Mouse (Mus musculus) olfactory bulb, adult 2 months (tissue): ENCODE measurements at regions not wholly inside any gene's neighbourhood (a gene's known extent, or its start where the extent isn't known, plus 50 kb on each side); places are given as distances from the start of the nearest gene placed in this dataset.

Experiments used
- H3K27ac ChIP-seq: fragments of 200-500 bp; 2 replicates; pipeline ENCODE4 v1.5.1; 2012; ENCODE audit warnings: low read depth, low read length; ENCODE audit not compliant: insufficient read depth
- H3K4me1 ChIP-seq: fragments of 200-500 bp; 2 replicates; pipeline ENCODE4 v1.6.1; 2012; ENCODE audit warnings: low read length; ENCODE audit not compliant: control insufficient read depth, insufficient read depth
- H3K4me3 ChIP-seq: fragments of 200-500 bp; 2 replicates; pipeline ENCODE4 v1.5.1; 2012; ENCODE audit warnings: mild to moderate bottlenecking, low read depth, low read length, moderate library complexity; ENCODE audit not compliant: insufficient read depth
- CTCF ChIP-seq: fragments of 200-500 bp; IDR thresholded peaks from 2 replicates; pipeline ENCODE4 v1.5.1; 2012; ENCODE audit warnings: low read depth, mild to moderate bottlenecking, low read length, moderate library complexity; ENCODE audit not compliant: insufficient read depth
- POLR2A ChIP-seq: fragments of 200-500 bp; IDR thresholded peaks from 2 replicates; pipeline ENCODE4 v1.6.1; 2012; ENCODE audit warnings: mild to moderate bottlenecking, low read depth, low read length, moderate library complexity; ENCODE audit not compliant: insufficient read depth
- WGBS: fragments of 180-500 bp; shearing (Covaris S2); methylation state at CpG from one replicate; pipeline ENCODE4 v1.1.7; 2018; 5-methylcytosine and 5-hydroxymethylcytosine counted together

DNA sequence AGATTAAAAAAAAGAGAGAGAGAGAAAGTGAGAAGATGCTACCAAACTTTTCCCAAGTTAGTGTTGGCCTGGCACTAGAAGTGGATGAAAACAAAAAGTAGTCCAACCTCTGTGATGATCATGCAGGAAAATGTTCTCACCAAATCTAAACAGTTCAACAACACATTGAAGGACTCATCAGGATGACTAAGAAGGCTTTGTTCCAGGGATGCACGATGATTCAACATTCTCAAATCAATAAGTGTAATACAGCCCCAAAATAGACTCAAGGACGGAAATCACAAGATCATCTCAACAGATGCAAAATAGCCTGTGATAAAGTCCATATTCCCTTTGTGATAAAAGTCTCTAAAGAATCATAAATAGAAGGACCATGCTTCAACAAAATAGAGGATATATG lies 106.3 kb downstream of the Cysltr2 start:
- Histone ChIP-seq H3K4me3 (no peak overlapping the region), H3K27ac (no peak overlapping the region), H3K4me1 (no peaks in the 10 kb centered on the region)
- WGBS: 62% methylated on average over 2 of the region's 2 CpGs
- TF ChIP-seq CTCF (no peak), POLR2A (no peak)

DNA sequence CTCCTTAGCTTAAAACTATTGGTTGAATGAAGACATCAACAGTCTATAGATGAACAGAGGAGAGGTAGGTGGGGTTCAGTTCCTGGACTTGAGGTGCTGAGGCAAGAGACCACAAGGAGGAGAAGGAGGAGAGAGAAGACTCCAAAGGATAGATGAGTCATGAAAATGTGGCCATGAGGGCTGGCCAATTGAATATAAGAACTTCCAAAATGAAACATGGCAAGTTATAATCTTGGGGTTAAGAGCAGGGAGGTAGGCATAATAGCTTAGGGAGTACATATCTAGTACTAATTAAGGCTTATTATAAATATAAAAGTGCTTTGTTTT lies 109.9 kb downstream of the Cysltr2 start:
- TF ChIP-seq CTCF: no peak
- TF ChIP-seq POLR2A: no peak
- Histone ChIP-seq H3K27ac (no peak overlapping the region), H3K4me1 (no peaks in the 10 kb centered on the region), H3K4me3 (no peak overlapping the region)

GRCm38 (mm10) chr14:72938382-72939066 lies 110.4 kb downstream of the Cysltr2 start:
- H3K27ac ChIP-seq: no peak overlapping the region
- H3K4me1 ChIP-seq: no peaks in the 10 kb centered on the region
- no peak overlapping the region for H3K4me3 ChIP-seq
- TF ChIP-seq POLR2A (no peak), CTCF (no peak)

GRCm38 (mm10) chr14:72933598-72933997 lies 115.3 kb downstream of the Cysltr2 start:
- H3K4me3 ChIP-seq: no peak overlapping the region
- H3K4me1 ChIP-seq: no peaks in the 10 kb centered on the region
- TF ChIP-seq POLR2A (no peak), CTCF (no peak)
- no peak overlapping the region for H3K27ac ChIP-seq

DNA sequence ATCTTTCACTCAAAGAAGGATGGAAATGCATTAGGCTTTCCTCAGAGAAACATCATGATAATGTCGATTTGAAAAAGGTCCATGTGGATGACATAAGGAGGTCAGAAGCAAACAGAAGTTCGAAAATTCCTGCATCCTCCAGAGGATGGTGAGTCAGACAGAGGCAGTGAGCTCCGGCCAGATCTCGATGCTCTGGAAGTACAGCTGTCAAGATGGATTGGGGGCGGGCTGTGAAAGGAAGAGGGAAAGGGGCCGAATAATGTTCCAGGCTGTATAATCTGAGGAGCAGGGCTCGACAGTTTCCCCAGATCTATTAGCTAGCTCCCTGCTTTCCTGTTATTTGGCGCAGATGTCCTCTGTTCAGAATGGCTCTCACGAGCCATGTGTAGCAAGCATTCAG lies 116.6 kb downstream of the Cysltr2 start:
- WGBS: 71% methylated on average over 9 of the region's 9 CpGs
- Histone ChIP-seq H3K4me1 (no peaks in the 10 kb centered on the region), H3K4me3 (no peak overlapping the region), H3K27ac (no peak overlapping the region)
- no peak for TF ChIP-seq CTCF
- TF ChIP-seq POLR2A: no peak

GRCm38 (mm10) chr14:72901171-72901926 lies 147.6 kb downstream of the Cysltr2 start:
- H3K27ac ChIP-seq: no peak overlapping the region
- no peak overlapping the region for H3K4me3 ChIP-seq
- H3K4me1 ChIP-seq: no peaks in the 10 kb centered on the region
- TF ChIP-seq CTCF (no peak), POLR2A (no peak)
- 93% methylated on average over 11 of the region's 11 CpGs for WGBS

DNA sequence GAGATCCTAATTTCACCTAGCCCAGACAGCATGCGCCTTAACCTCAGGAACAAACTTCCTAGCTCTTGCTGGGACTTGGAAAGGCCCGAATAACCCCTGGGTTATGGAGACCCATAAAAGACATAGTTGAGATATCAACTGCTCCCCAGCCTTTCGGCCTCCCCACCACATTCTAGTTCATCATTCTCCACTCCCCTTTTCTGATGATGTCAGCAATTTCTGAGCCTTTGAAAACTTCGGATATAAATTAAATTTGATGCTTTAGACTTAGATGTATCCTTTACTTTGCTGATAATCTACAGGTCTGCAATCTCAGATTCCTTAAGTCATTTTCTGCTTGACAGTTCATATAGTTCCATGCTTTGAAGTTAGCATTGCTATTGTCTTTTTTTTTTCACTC lies 149.3 kb downstream of the Cysltr2 start:
- H3K4me1 ChIP-seq: no peaks in the 10 kb centered on the region
- 96% methylated on average over 4 of the region's 4 CpGs for WGBS
- H3K4me3 ChIP-seq: no peak overlapping the region
- no peak overlapping the region for H3K27ac ChIP-seq
- TF ChIP-seq CTCF: no peak
- TF ChIP-seq POLR2A: no peak

GRCm38 (mm10) chr14:72892316-72892715 lies 156.6 kb downstream of the Cysltr2 start:
- Histone ChIP-seq H3K27ac (no peak overlapping the region), H3K4me3 (no peak overlapping the region), H3K4me1 (no peaks in the 10 kb centered on the region; the same call in 1 of the 2 replicates)
- 35% methylated on average over 2 of the region's 2 CpGs for WGBS
- no peak for TF ChIP-seq POLR2A
- TF ChIP-seq CTCF: no peak

DNA sequence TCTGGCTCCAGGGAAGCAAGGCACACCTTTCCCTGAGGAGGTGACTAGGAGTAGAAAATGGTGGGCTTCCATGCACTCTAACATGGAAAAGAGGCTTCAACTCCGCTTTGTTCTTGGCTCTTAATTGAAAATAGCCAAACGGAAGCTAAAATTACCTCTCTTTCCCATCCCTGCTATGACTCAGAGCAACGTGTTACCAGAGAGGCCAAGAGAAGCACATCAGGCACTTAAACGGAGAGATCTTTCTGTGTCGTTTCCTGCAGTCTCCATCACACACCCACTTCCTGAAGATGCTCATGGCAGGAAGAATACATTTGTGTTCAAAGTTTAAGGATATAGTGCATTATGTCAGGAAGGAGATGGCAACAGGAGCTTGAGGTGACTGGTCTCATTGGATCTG lies 159.3 kb downstream of the Cysltr2 start:
- 41% methylated on average over 5 of the region's 5 CpGs for WGBS
- no peak for TF ChIP-seq CTCF
- TF ChIP-seq POLR2A: no peak
- Histone ChIP-seq H3K4me3 (no peak overlapping the region), H3K27ac (no peak overlapping the region), H3K4me1 (no peaks in the 10 kb centered on the region; the same call in 1 of the 2 replicates)
